Mouse (Mus musculus): Measurements from ENCODE around the gene Fbrsl1.

DNA sequence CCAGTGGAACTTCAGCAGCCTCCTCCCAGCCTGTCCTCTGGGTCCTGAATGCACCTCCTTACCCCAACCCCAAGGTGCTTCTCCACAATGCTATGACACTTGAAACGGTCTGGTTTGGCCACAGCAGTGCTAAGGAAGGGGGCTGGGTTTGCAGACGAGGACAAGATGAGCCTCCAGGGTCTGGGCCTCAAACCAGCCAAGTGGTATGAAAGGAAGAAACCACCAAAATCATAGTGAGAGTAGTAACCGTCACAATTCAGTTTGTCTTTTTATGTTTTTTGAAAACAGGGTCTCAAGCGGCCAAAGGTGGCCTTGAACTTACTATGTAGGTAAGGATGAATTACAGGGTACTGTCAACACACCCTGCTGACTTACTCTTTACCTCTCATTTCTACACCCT lies 23.1 kb downstream of the Fbrsl1 start:
- TF ChIP-seq CTCF (IDR thresholded peaks at IDR 0.05): no peak
- TF ChIP-seq EP300 (IDR thresholded peaks at IDR 0.05; ENCODE audit: insufficient read depth, low read depth, low read length): no peak
- TF ChIP-seq POLR2A (IDR thresholded peaks at IDR 0.05; ENCODE audit: insufficient read depth, low read depth, low read length): no peak

Measured in heart, adult 2 months (tissue).